Mouse (Mus musculus): ENCODE data around the gene Fam83e. TPM values are rescaled to one million over a fixed set of nuclear protein-coding genes. Genes with fewer than 3 reads are reported as not detected.

Fam83e gene
- polyA plus RNA-seq (2012; rRNA removed) = 0.25 and 0.31 TPM in 2 replicates

- H3K4me1 ChIP-seq (ENCODE audit: control insufficient read depth, insufficient read depth, low read length) = peaks cover 19% of the 10 kb centered on the region
- peak in 1 of 2 experiments; percentile 31 for DNase-seq
- H3K27me3 ChIP-seq (ENCODE audit: control insufficient read depth, insufficient read depth, low read length) = no peaks in the 10 kb centered on the region
- no peak within 1 kb of the TSS for H3K4me3 ChIP-seq (replicated peaks; ENCODE audit: insufficient read depth, low read depth, low read length)
- WGBS = 62% methylated on average over 14 of the region's 14 CpGs
- TF ChIP-seq POLR2A (IDR thresholded peaks at IDR 0.05; ENCODE audit: borderline replicate concordance, insufficient read depth, low read length) (no peak), CTCF (IDR thresholded peaks at IDR 0.05; ENCODE audit: borderline replicate concordance, insufficient read depth, low read depth, low read length) (peak; percentile 7; the same call in 1 of the 2 replicates)
- no peak within 1 kb of the TSS for H3K27ac ChIP-seq (ENCODE audit: insufficient read depth, low read length)
Observed at GRCm38 (mm10) chr7:45720413-45721233, at the start of gene Fam83e. TSS of gene Fam83e (plus strand) at chr7:45721212.

DNA sequence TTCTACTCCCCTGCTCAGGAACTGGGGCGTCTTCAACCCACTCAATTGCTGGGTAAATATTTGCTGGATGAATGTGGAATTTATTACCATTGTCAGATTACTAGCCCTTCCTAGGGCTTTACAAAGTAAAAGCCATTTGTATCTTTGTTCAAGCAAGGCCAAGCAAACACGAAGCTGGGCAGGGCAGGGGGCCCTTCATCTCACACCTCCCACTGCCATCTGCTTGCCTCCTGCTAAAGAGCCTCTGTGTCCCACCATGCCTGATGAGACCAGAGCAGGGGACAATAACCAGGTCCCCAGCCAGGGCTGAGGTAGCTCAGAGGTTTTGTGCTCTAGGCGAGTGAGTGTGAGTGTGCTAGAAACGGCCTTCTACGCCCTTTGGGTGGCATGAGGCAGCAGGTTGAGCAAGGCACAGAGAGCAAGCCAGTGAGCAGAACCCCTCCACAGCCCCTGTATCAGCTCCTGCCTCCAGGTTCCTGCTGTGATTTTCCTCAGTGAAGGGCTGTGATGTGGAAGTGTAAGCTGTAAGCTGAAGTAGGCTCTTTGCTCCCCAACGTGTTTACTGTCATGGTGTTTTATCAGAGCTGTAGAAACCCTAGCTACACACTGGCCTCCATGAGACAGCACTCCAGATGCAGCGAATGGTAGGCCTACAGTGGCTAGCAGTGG is 43.3 kb upstream of the Fam83e start:
- Histone ChIP-seq H3K4me1 (ENCODE audit: control insufficient read depth, insufficient read depth, low read length) (peaks cover 26% of the 10 kb centered on the region), H3K27me3 (ENCODE audit: control insufficient read depth, insufficient read depth, low read length) (no peaks in the 10 kb centered on the region), H3K4me3 (replicated peaks; ENCODE audit: insufficient read depth, low read depth, low read length) (no peak overlapping the region), H3K27ac (ENCODE audit: insufficient read depth, low read length) (no peak overlapping the region)
- TF ChIP-seq CTCF (IDR thresholded peaks at IDR 0.05; ENCODE audit: borderline replicate concordance, insufficient read depth, low read depth, low read length) (no peak), POLR2A (IDR thresholded peaks at IDR 0.05; ENCODE audit: borderline replicate concordance, insufficient read depth, low read length) (no peak)
- no peak for DNase-seq
- 83% methylated on average over 7 of the region's 7 CpGs for WGBS

DNA sequence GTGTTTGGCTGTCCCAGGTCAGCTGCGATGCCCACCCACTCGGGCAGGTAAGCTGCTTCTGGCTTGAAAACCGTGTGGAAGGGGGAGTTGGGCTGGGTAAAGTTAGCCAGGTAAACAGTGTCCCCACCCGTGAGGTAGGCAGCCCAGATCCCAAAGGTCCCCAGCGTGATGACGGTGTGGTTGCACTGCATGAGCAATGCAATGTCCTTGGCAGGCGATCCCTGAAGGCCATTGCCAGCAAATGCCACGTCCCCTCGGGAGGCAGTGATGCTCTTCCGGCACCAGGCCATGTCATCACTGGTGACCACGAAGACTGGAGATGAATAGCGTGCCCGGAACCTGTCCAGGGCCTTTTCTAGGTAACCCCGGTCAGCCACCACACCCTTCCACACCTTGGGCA is 42.5 kb upstream of the Fam83e start:
- H3K27me3 ChIP-seq (ENCODE audit: control insufficient read depth, insufficient read depth, low read length) = no peaks in the 10 kb centered on the region
- WGBS = 80% methylated on average over 14 of the region's 14 CpGs
- H3K4me3 ChIP-seq (replicated peaks; ENCODE audit: insufficient read depth, low read depth, low read length) = no peak overlapping the region
- H3K27ac ChIP-seq (ENCODE audit: insufficient read depth, low read length) = no peak overlapping the region
- peaks cover 29% of the 10 kb centered on the region for H3K4me1 ChIP-seq (ENCODE audit: control insufficient read depth, insufficient read depth, low read length)
- TF ChIP-seq POLR2A (IDR thresholded peaks at IDR 0.05; ENCODE audit: borderline replicate concordance, insufficient read depth, low read length) (no peak), CTCF (IDR thresholded peaks at IDR 0.05; ENCODE audit: borderline replicate concordance, insufficient read depth, low read depth, low read length) (no peak)
- no peak for DNase-seq

- DNase-seq = peak in 1 of 2 experiments; percentile 61
- no peak overlapping the region for H3K4me3 ChIP-seq (replicated peaks; ENCODE audit: insufficient read depth, low read depth, low read length)
- peaks cover 29% of the 10 kb centered on the region for H3K4me1 ChIP-seq (ENCODE audit: control insufficient read depth, insufficient read depth, low read length)
- H3K27ac ChIP-seq (ENCODE audit: insufficient read depth, low read length) = peak overlapping the region; percentile 73; the same call in 1 of the 2 replicates
- TF ChIP-seq POLR2A (IDR thresholded peaks at IDR 0.05; ENCODE audit: borderline replicate concordance, insufficient read depth, low read length) (no peak), CTCF (IDR thresholded peaks at IDR 0.05; ENCODE audit: borderline replicate concordance, insufficient read depth, low read depth, low read length) (no peak)
- 56% methylated on average over 14 of the region's 14 CpGs for WGBS
- H3K27me3 ChIP-seq (ENCODE audit: control insufficient read depth, insufficient read depth, low read length) = no peaks in the 10 kb centered on the region
Observed at GRCm38 (mm10) chr7:45679966-45680621, 40.9 kb upstream of the Fam83e start.

- Histone ChIP-seq H3K4me3 (replicated peaks; ENCODE audit: insufficient read depth, low read depth, low read length) (no peak overlapping the region), H3K27me3 (ENCODE audit: control insufficient read depth, insufficient read depth, low read length) (no peaks in the 10 kb centered on the region), H3K27ac (ENCODE audit: insufficient read depth, low read length) (peak overlapping the region; percentile 73), H3K4me1 (ENCODE audit: control insufficient read depth, insufficient read depth, low read length) (peaks cover 29% of the 10 kb centered on the region)
- WGBS = 38% methylated on average over 8 of the region's 8 CpGs
- no peak for TF ChIP-seq POLR2A (IDR thresholded peaks at IDR 0.05; ENCODE audit: borderline replicate concordance, insufficient read depth, low read length)
- no peak for TF ChIP-seq CTCF (IDR thresholded peaks at IDR 0.05; ENCODE audit: borderline replicate concordance, insufficient read depth, low read depth, low read length)
- DNase-seq = peak; percentile 60 to 80
Observed at GRCm38 (mm10) chr7:45681046-45681736, 39.8 kb upstream of the Fam83e start.

GRCm38 (mm10) chr7:45682144-45683126 is 38.6 kb upstream of the Fam83e start:
- WGBS = 29% methylated on average over 14 of the region's 14 CpGs
- Histone ChIP-seq H3K27ac (ENCODE audit: insufficient read depth, low read length) (peak overlapping the region; percentile 74), H3K4me3 (replicated peaks; ENCODE audit: insufficient read depth, low read depth, low read length) (no peak overlapping the region), H3K27me3 (ENCODE audit: control insufficient read depth, insufficient read depth, low read length) (no peaks in the 10 kb centered on the region), H3K4me1 (ENCODE audit: control insufficient read depth, insufficient read depth, low read length) (peaks cover 29% of the 10 kb centered on the region)
- TF ChIP-seq CTCF (IDR thresholded peaks at IDR 0.05; ENCODE audit: borderline replicate concordance, insufficient read depth, low read depth, low read length) (peak; percentile 99), POLR2A (IDR thresholded peaks at IDR 0.05; ENCODE audit: borderline replicate concordance, insufficient read depth, low read length) (peak; percentile 23; the same call in 1 of the 2 replicates)
- DNase-seq = peak; percentile 87 to 90
